Comparison of ENCODE assay signal across 30 mouse cellular contexts in the genomic region with DNA sequence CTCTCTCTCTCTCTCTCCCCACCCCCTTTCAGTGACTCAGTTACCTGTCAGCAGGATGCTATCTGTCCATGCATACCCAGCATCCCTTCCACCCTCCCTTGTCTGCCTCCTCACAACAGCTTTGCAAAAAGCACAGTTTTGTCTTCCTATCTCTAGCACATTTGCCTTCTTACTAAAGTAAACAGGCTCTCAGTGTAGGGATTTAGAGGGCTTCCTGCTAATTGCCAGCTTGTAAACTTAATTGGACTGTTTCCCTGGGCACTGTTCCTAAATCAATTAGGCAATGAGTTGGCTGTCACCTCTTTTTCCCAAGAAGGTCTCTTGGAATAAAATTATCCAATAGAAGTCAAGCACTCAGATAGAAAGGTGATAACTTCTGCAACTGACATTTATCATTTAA.
DNase-seq lines count a peak whose midpoint lies in the region; ATAC-seq and TF ChIP-seq lines count a peak whose summit lies in the region.
"Had no signal": no experiment of that assay in that cellular context is flagged by ENCODE, and none has a peak within 500 bp of the region (broad histone marks: within the 10 kb centered on the region; RNA-seq: fewer than 3 reads in every experiment).

No protein-coding gene starts in this region.

- H3K9ac ChIP-seq in forebrain, embryonic 14.5 days (ENCODE audit: low read length), result no peak overlapping the region
- H3K9ac ChIP-seq: embryonic facial prominence, embryonic 12.5 days; limb, embryonic 12.5 days; neural tube, embryonic 13.5 days had no signal

- ATAC-seq in forebrain, embryonic 14.5 days, result peak; percentile 93
- no peak for ATAC-seq in megakaryocyte, adult 5-6 weeks (ENCODE audit: poor library complexity, severe bottlenecking)
- ATAC-seq: activated CD4-positive, CD25-positive, alpha-beta regulatory T cell, adult 4 months; CD4-positive, CD25-positive, alpha-beta regulatory T cell, adult 4 months; intestine, postnatal 0 days; lung, postnatal 0 days; midbrain, embryonic 16.5 days had no signal

- no peaks in the 10 kb centered on the region for H3K36me3 ChIP-seq in forebrain, embryonic 14.5 days (ENCODE audit: control insufficient read depth, insufficient read depth, low read length)
- H3K36me3 ChIP-seq: limb, embryonic 12.5 days had no signal

- TF ChIP-seq CTCF in layer of hippocampus, adult 2 months (conservative IDR thresholded peaks at IDR 0.05), result no peak
- no peak for TF ChIP-seq CTCF in cerebellum, adult 2 months (IDR thresholded peaks at IDR 0.05; ENCODE audit: borderline replicate concordance, insufficient read depth, low read depth, low read length)

- no peak overlapping the region for H3K4me3 ChIP-seq in layer of hippocampus, adult 2 months
- no peak overlapping the region for H3K4me3 ChIP-seq in forebrain, embryonic 14.5 days (ENCODE audit: low read depth, low read length)
- H3K4me3 ChIP-seq in cerebellum, adult 2 months (replicated peaks; ENCODE audit: insufficient read depth, low read depth, low read length), result no peak overlapping the region
- H3K4me3 ChIP-seq: embryonic facial prominence, embryonic 12.5 days; left cerebral cortex, adult 2 months; limb, embryonic 12.5 days; myocyte; neural tube, embryonic 13.5 days had no signal

- TF ChIP-seq POLR2A in cerebellum, adult 2 months (IDR thresholded peaks at IDR 0.05; ENCODE audit: borderline replicate concordance, insufficient read depth, low read length), result no peak

- no peaks in the 10 kb centered on the region for H3K27me3 ChIP-seq in forebrain, embryonic 14.5 days (replicated peaks; ENCODE audit: control insufficient read depth, insufficient read depth, low read length)
- no peaks in the 10 kb centered on the region for H3K27me3 ChIP-seq in cerebellum, adult 2 months (ENCODE audit: control insufficient read depth, insufficient read depth, low read length)
- H3K27me3 ChIP-seq: embryonic facial prominence, embryonic 12.5 days; limb, embryonic 12.5 days; neural tube, embryonic 13.5 days had no signal

- H3K27ac ChIP-seq in layer of hippocampus, adult 2 months, result no peak overlapping the region
- H3K27ac ChIP-seq in forebrain, embryonic 14.5 days (ENCODE audit: low read depth, low read length), result no peak overlapping the region; the same call in 1 of the 2 replicates
- H3K27ac ChIP-seq in cerebellum, adult 2 months (ENCODE audit: insufficient read depth, low read length), result no peak overlapping the region
- H3K27ac ChIP-seq: embryonic facial prominence, embryonic 12.5 days; left cerebral cortex, adult 2 months; limb, embryonic 12.5 days; neural tube, embryonic 13.5 days had no signal

- peak; percentile 14 to 27 for DNase-seq in layer of hippocampus, adult 2 months (ENCODE audit: low spot score in 2 of 2)
- DNase-seq in layer of hippocampus, adult 11-12 months (ENCODE audit: low spot score), result no peak
- peak; percentile 33 for DNase-seq in MN1 (ENCODE audit: low spot score)
- DNase-seq in brain, adult 2 months (ENCODE audit: low read depth, low spot score), result peak; percentile 17
- peak; percentile 92 for DNase-seq in forebrain, embryonic 14.5 days (ENCODE audit: low spot score)
- DNase-seq in cerebellum, adult 2 months, result no peak
- DNase-seq: adrenal gland, adult 2 months; adrenal gland, postnatal 36 days; cerebellum, adult 11 months; cerebellum, adult 9-11 months; embryo, embryonic 11 days; gastrocnemius, postnatal 10 days; heart, postnatal 14 days; kidney, postnatal 14 days; lung, postnatal 4 days; right cerebral cortex, postnatal 25 days; spleen, adult 18-20 months; thymus, postnatal 36 days had no signal

- no peaks in the 10 kb centered on the region; the same call in 1 of the 2 replicates for H3K9me3 ChIP-seq in forebrain, embryonic 14.5 days (replicated peaks; ENCODE audit: control insufficient read depth, low read length)
- H3K9me3 ChIP-seq: embryonic facial prominence, embryonic 12.5 days; neural tube, embryonic 13.5 days had no signal

- no peak overlapping the region for H3K4me2 ChIP-seq in forebrain, embryonic 14.5 days (ENCODE audit: low read length)
- H3K4me2 ChIP-seq: embryonic facial prominence, embryonic 12.5 days; limb, embryonic 12.5 days; liver, embryonic 11.5 days; neural tube, embryonic 13.5 days had no signal

- H3K4me1 ChIP-seq in forebrain, embryonic 14.5 days (ENCODE audit: control insufficient read depth, insufficient read depth, low read length), result 0 out of 2 replicates have a peak, but pooled peaks cover 3% of the 10 kb centered on the region
- H3K4me1 ChIP-seq in cerebellum, adult 2 months (ENCODE audit: control insufficient read depth, insufficient read depth, low read length), result no peaks in the 10 kb centered on the region
- H3K4me1 ChIP-seq: embryonic facial prominence, embryonic 12.5 days; limb, embryonic 12.5 days; neural tube, embryonic 13.5 days had no signal

Comparison
In these comparisons a context has a peak if more than half of its experiments do, and no peak if none do; other contexts are left out.
1. DNase-seq: peak in layer of hippocampus, adult 2 months (2 of 2), MN1 (single experiment), brain, adult 2 months (single experiment) and forebrain, embryonic 14.5 days (single experiment); none in layer of hippocampus, adult 11-12 months (single experiment) and cerebellum, adult 2 months (0 of 2).